Mouse (Mus musculus) right cerebral cortex, postnatal 25 days (tissue): ENCODE measurements around the gene Gm42906.

Experiments used
- DNase-seq: peaks from one replicate; pipeline ENCODE4 v3.0.0; 2022

The Gm42906 gene

DNA sequence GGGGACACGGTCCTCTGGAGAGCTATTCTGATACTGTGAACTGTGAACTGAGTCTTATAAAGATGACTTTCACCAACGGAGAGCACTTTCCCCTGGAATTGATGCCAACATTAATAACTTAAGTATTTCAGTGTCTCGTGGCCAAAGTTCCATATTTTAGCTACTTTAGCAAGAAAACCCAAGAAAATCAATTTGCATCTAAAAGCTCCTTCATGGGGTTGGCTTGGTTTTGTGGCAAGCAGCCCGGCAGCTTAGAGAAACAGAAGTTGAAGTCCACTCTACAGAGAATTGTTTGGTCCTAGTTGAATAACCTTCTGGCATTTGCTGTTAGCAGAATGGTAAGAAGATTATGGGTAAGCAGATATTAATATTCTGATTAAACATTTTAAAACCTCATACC, 196.6 kb downstream of the Gm42906 start:
- DNase-seq: no peak

DNA sequence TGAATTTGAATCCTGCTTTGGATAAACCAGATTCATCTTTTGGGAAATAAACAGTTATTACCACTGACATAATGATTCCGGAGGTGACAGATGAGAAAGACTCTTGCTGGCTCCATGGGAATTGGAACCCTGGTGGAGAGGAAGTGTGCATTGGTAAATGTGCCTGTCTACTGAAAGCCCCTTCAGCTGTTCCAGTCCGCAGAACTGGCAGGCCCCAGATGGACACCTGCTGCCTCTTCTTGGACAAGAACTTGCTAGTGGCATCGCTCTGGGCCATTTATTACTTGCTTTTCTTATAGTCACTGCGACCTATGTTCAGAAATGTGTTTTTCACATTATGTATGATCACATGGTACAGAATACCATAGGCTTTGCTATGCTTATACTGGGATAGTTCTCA, 197.5 kb downstream of the Gm42906 start:
- DNase-seq: no peak

DNA sequence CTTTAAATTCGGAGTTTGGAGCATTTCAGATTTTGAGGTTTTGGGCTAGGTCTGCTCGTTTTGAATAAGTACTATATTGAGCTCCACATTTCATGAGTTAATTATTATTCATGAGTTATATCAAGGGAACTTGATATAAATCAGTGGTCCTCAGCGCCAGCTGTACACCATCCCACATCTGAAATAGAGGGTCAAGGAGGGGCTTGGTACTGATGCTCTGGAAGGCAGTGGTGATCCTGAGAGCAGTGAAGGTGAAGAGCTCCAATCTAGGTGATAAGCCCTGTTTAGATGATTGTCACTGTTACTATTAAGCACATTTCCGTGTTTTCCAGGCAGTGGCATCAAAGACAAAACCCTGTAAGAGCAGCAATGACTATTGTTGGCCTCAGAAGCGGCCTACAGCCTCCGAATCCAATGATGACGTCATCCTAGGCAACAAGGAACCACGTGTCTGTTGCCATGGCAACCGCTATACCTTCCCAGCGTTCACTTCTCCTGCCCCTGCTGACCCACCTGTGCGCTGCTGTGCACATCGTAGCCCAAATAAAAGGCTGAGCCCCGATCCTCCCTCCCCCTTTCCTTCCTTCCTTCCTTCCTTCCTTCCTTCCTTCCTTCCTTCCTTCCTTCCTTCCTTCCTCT, 199.5 kb downstream of the Gm42906 start:
- DNase-seq: no peak

DNA sequence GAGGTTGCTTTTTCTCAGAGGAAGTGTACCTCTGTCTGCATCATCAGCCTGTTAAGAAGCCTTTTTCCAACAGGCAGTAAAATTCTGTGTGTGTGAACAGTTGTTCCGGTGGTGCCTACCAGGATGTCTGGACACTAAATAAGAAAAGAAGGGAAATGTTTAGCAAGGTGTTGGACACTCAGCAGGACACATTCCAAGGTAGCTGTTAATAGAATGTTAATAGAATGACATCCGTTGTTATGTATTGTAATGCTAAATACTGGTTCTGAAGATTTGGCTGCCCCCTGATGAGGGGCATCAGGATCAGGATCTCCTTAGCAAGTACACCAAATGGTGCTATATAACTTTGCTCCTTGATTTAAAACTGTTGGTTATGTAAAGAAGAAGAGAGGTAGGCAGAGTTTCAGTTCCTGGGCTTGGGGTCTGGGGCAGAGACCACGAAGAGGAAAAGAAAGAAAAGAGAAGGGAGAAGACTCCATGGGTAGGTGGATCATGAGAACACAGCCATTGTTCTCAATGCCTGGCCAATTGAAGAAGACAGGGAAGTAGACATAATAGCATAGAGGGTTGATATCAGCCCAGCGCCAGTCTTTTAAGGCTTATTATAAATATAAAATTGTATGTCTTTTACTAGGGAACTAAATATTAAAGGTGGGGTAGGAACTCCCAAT, 204.1 kb downstream of the Gm42906 start:
- DNase-seq: no peak

DNA sequence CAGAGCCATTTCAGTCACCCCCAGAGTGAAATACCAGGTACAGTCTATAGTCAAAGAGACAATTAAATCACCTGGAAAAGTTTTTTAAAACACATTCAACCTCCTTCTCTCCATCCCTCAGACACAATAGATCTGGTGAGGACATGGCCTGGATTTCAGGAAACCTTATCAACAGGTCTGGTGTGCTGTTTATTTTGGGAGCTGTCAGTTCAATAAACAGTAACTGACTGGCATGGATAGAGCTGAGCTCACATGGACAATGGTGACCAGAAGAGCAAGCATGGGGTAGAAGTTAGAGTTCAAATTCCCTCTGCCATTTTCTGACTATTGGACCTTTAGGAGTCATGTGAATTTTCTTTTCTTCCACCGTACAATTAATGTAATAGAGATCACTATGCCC, 205.2 kb downstream of the Gm42906 start:
- no peak for DNase-seq

DNA sequence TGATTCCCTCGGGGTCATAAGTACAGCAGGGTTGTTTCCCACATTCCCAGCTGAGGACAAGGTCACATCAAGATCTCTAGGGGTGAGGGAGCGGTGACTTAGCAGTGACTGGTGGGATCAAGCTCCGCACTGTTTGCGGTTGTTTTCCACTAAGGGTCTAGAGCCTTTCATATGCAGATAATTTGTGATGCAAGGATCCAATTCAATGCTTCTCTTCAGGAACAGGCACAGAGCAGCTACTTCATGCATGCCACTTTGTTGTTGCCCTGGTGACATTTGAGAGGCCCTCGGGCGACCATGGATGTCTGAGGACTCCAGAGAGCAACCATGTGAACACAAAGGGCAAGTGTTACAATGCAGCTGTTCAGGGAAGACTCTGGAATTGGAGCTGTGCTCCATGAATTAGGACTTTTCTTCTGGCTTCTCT, 209.3 kb downstream of the Gm42906 start:
- no peak for DNase-seq

DNA sequence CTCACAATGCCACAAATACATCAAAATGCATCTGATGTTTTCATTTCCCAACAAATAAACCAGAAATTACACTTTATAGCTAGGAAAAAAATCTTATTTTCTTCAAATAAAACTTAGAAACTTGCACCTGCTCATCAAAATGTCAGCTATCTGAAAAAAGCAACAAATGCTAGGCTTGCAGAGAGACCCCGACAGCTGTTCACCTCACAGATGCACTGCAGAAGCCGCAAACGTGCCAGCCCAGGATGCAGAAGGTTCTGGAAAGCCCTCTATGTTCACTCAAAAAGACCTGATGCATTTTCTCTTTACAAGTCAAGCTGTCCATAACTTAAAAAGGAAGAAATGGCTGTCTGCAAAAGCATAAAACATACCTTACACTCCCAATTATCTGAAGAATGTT, 214.9 kb downstream of the Gm42906 start:
- DNase-seq: no peak

DNA sequence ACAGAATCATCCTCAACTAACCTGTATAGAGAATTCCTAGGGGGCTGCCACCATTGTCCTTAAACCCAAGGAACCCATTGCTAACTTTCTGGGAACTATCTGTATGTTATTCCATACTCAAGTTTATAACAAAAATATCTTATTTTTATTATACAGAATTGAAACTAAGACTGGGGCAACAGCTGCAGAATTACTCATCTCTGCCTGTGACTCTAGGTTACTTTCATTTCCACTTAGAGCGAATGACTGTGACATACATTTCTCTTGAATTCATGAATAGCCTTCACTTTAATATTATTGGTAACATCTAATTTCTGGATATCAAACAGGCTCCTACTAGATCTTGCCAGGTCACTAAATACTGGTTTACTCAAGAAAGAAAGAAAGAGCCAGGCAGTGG, 217.1 kb downstream of the Gm42906 start:
- DNase-seq: no peak

DNA sequence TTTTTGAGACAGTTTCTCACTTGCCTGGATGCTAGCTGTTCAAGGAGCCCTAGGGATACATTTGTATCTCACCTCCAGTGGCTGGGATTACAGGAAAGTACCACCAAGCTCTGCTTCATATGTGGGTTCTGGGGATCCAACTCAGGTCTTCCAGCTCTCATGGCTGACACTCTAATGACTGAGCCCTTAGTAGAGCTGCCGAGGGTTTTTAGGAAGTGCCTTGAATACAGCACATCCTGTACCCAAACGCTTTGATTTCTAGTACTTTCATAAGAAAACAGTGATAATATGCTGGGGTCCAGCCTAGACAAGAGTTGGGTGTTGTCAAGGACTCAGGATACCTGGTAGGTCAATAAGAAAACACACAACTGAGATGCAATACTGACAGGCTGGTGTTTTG, 217.9 kb downstream of the Gm42906 start:
- DNase-seq: no peak

DNA sequence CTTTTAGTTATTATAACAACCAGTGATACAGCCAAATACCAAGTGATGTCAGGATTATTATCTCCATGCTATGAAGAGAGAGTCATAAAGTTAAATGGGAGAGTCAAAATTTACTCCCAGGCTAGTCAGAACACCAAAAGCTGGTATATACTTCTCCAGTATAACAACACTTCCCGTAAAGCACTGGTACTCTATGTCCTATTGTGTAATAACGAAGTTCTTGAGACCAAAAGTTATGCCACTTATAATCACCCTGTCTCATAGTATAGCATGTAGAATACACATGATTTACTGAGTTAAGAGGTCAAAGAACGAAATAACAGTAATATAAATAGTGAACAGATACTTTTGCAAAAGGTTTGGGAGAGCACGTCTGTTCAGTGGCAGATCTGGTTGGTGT, 222.9 kb downstream of the Gm42906 start:
- no peak for DNase-seq

DNA sequence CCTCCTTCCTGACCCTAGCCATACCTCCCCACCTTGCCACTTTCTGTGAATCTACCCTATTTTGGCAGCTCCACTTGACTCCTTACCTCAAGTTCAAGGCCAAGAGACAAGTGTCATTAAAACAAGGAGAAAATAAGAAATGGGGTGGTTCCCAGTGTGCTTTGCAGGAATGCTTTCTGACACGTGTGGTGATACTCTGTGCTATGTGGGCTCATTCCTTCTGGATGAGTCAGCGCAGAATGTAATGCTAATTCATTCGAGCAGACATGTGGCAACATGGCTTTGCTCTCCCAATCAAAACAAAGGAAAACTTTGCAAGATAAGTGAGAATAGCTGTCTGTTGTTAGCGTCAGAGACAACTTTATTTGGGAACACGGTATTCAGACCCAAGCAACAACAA, 225.0 kb downstream of the Gm42906 start:
- DNase-seq: no peak

DNA sequence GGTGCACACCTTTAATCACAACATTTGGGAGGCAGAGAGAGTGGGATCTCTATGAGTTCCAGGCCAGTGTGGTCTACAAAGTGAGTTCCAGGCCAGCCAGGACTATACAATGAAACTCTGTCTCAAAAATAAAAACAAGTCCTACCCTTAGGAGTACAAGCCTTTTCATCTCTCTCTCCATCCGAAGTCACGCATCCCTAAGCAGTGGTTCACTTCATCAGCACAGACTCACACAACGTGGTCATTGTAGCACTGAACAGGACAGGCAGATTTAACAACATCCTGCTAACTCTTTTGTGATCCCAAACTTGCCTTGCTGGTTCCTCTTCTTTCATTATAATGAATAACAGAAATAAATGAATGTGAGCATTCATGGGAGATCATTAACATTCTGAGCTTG, 226.7 kb downstream of the Gm42906 start:
- no peak for DNase-seq

DNA sequence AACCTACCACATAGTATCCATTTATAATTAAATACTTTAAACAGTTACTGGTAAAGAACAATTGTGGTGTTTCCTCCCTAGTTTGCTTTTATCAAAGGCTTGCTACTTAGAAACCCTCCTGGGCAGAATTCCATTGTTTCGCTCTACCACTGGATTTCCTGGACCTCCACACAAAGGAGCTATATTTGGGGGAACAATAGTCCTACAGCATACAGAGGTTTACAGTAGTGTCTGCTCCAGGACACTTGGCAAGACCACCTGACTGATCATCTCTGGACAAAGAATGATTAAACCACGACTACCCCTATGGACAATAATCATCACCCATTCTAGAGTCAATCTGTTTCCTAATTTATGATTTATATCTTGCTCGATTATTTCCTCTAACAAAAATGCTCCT, 228.7 kb downstream of the Gm42906 start:
- DNase-seq: no peak

DNA sequence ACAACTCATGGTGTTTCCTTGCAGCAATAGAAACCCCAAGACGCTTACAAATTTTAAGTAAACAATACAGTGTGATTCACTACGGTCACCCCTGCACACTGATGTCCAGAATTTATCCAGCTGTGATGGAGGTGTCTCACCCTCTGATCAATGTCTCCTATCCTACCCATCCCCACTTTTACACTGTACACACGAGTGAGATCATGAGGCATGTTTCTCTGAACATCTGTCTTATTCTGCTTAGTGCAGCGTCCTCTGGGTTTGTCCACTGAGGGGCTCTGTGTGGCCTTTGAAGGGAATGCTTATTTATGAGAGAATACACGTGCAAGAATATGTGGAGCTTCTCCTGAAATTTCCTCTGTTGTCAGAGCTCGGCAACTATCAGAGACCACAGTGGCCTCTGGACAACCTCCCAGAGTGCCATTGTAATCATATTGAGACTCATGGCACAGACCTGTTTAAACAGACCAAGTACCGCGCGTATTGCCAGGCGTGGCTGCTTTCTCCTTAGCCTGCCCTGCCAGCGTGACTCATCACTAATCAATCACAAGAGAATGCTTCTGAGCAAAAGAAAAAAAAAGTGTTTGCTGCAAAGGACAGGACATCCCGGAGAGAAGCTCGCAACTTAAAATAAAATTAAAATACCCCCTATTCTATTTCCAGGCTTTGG, 231.2 kb downstream of the Gm42906 start:
- DNase-seq: no peak

DNA sequence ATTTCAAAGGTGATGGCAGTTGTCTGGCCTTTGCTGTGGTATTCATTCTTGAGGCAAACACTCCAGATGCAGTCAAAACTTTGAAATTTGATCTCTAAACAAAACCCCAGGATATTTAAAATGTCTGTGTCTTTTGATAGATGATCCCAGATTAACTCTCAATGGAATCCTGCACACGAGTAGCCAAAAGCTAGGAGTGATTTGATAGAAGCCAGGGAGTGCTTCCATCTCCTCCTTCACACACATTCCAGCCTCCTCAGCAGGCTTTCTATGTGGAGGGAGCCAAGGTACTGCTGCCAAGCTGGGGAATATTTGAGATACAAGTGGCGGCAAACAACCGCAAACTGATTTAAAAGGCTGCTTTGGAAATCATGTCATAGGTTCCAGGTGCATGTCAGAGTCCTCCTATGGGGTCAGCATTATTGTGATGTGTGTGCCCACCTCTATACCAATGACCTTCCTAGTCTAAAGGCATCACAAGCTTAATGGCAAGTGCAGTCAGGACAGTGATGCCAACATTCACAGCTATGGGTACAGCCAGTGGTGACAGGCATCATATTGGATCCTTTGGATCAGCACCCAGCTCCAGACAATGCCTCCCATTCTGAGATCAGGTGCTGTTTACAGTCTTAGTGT, 234.0 kb downstream of the Gm42906 start:
- DNase-seq: no peak

DNA sequence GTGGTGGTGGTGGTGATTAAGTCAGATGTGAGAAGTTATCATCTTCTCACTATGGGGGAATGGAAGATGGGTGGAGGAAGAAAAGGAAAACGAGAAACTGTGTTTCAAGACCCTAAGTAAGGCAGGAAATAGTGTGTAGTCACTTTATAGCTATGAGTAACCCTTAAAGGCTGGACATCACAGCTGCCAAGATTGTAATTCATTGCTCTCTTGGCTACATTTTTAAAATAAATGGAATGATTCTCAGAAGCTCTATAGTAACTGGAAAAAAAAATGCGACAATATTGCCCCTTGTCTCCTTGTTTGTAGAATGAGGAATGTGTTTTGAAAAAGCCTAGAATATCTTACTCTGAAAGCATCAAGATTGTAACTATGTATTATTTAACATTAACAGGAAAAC, 235.7 kb downstream of the Gm42906 start:
- no peak for DNase-seq

DNA sequence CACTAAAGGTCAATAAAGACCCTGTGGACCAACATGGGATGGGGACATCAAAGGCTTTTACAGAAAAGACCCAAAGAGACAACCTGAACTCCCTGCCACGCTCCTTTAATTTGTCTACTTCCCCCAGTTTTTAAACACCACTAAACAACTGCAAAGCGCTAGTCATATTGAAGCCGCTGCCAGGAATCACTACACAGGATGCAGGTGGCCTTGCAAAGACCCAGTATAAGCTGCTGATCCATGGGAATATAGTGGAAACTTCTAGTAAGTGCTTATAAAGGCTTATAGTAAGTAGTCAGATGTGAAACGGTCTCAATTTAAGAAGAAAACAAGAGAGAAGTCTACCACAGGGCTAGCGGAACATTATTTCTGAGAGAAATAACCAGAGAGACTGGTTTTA, 237.2 kb downstream of the Gm42906 start:
- DNase-seq: no peak

DNA sequence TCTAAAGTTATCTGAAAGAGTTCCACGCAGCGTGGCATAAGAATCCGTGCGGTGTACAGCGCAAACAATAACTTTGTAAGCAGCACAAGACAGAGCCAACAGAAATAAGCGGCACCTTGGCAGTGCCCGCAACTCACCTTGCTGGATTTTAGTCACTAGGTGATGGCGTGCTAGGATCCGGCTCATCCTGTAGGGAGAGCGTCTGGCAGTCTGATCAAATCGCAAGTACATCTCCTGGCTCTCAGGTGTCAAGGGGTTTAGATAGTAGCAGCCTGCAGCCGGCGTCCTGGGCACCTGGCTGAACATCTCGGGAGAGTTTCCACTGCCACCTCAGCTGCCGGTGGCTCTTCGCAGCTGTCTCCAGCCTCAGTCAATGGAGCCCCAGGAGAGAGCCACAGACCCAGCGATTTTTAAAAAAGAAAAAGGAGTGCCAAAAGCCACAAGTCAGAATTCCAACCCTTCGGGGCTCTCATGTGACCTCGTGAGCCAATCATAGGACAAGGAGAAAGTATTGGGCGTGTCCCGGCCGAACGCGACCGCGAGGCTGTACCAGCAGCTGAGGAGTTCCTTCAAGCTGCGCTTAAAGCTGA, 238.1 kb downstream of the Gm42906 start:
- DNase-seq: peak; percentile 26

DNA sequence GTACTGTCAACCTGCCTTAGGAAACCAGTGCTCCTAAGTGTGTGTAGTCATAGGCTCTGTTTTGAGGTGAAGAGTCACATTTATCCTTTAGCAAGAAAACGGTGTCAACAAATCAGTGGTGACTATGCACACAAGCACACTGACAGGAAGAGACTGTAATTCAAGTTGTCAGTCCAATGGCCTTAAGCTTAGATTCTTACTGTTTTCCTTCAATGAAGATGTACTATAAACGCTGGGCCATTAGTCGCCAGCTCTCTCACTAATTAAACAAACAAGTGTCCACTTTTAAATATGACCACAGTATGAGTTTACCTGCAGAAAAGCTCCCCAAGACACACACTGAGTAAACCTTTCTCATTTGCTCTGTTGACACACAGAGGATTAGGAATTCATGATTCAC, 238.6 kb downstream of the Gm42906 start:
- no peak for DNase-seq

DNA sequence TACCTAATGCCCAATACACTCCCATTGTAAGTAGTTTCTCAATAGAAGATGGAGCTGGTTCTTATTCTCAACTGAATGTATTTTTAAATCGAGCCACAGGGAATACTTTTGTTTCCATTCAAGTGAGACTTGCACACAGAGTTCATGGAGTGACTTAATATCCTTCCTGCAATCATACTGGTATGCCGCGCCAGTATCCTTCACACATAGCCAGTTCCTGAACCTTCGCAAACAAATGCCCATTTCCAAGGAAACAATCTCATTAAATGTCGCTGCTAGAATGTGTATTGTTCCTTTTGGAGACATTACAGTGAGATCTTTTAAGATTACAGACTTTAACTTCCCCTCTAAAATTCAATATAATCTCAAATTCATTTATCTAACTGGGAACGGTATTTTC, 239.3 kb downstream of the Gm42906 start:
- DNase-seq: no peak

DNA sequence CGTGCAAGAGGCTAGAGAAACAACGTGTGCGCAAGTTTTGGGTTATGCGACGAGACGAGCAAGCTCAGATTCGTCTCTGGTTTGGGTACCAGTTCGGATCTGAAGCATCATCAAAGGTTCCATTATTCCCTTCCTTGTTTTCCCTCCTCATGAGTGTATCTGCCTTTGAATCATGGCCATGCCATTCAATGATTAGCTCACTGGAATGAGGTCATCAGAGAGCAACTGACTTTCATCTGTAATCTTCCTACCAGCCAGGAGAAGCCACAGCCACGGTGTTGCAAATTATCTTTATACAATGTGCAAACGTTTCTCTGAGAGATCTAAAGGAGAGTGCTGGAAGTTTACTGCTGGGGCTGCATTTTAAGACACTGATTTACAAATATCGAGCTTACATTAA, 240.6 kb downstream of the Gm42906 start:
- no peak for DNase-seq

DNA sequence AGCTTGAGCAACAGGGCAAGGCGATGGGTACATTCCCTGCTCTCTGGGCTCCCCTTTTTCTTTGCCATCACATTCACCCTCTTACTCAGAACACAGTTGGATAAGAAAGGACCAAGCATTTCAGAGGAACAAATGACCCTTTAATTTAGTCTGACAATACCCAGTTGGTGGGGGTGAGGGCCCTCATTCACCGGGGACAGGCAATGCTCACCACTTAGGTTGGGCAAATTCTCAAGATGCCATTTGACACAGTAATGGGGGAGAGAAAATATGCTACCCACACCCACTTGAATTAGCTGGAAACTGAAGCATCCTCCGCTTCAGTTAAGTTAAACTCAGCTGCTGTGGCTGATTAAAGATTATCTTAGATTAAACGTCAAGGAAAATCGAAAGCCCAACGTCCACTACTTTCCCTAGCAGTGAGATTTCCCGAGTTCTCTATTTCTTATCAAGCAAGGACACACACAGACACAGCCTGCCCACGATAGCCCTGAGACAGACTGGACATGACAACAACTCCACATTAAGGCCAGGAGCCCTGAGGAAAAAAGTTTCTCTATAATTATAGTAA, 242.6 kb downstream of the Gm42906 start:
- DNase-seq: no peak

DNA sequence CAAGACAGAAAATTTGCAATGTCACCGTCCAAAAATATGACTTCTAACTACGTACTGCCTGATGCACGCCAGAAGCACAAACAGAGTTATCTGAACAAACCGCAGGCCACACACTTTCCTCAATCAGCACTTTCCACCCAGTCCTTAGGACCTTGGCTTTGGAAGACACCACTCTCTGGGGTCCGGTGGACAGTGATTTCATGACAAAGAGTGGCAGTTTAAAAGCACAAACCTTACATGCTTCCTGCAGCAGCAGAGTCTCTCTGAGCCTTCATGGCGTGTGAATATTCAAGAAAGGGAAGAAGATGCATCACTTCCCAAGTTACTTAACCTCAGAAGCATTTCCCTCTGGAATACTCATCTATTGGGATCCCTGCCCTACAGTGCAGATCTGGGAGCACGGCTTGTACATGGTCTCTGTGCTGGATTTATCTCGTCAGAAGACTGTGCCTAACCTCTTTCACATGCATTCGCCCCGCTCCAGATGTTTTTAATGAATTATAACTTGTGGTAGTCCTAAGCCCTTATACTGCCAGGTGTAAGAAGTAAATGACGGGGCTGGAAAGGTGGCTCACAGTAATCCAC, 244.2 kb downstream of the Gm42906 start:
- no peak for DNase-seq
